Mouse (Mus musculus) layer of hippocampus, adult 18-20 months (tissue): ENCODE data around the gene Usp54. TPM values are rescaled to one million over a fixed set of nuclear protein-coding genes. Genes with fewer than 3 reads are reported as not detected.

Experiments used
- DNase-seq, 2 experiments: peaks; one replicate each; pipeline ENCODE4 v3.0.0; 2022; ENCODE audit warnings: low spot score in 2 of 2
- long read RNA-seq: library from polyadenylated mRNA; stranded (forward); transcript quantifications from one replicate; pipeline ENCODE4 v2.0.0, GENCODE M21; 2021
- total RNA-seq, 2 experiments: library from RNA; stranded (reverse); gene quantifications; 2 replicates each; pipeline ENCODE4 v1.2.3; 2021

The Usp54 gene
- 10 to 100 TPM; 58.7 to 59.4 TPM for total RNA-seq
- long read RNA-seq, full-length matches to known transcripts, result 2 of 29 reads
- long read RNA-seq, partial matches to known transcripts, result 7 of 29 reads
- long read RNA-seq, other reads (novel, unspliced or antisense), result 20 of 29 reads

DNA sequence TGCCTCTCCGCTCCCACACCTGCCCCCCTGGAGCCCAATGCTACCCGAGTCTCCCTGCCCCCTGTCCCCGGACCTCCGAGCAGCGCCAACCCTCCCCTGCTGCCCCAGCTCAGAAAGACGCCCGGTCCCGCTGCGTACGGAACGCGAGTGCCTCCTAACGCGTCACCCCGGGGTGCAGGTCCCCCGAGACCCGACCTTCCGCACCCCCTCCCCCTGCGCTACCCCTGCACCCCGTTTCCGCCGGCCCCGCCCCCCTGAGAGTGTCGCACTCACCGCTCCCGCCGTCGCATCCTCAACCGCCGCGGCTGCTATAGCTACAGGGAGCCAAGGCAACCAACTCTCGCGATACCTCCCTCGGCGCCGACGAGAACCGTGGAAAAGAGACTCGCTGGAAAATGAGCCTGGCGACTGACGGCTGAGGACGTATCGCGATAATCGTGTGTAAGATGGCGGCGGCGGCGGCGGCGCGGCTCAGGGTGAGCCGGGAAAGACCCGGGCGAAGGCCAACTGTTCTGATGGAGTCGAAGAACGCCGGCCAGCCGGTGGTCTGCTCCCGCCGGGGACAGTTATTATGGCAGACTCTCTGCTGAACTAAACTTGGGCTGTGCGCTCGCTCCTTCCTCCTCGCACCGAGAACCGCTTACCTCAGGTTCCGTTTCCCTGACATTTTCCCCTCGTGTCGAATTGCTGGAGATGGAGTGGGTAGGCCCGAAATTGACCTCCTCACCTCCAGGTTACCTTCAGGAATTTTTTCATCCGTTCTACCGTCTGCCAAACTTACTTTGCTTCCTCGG, at the start of gene Usp54:
Gene Usp54 (minus strand): TSS at position 420 of the 794 bp plus-strand sequence.
- DNase-seq, result peak; percentile 95 to 98

DNA sequence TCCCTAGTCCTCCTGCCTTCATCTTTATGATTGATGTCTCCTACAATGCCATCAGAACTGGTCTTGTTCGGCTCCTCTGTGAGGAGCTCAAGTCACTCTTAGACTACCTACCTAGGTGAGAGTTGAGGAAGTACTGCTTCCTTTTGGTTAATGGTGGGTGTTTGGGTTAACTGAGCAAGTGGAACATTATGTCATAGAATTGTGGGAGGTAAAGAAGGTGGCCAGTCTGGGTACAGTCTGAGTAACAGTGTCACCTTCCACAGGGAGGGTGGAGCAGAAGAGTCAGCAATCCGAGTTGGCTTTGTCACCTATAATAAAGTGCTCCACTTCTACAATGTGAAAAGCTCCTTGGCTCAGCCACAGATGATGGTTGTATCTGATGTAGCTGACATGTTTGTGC, 48.1 kb upstream of the Usp54 start:
- no peak for DNase-seq

DNA sequence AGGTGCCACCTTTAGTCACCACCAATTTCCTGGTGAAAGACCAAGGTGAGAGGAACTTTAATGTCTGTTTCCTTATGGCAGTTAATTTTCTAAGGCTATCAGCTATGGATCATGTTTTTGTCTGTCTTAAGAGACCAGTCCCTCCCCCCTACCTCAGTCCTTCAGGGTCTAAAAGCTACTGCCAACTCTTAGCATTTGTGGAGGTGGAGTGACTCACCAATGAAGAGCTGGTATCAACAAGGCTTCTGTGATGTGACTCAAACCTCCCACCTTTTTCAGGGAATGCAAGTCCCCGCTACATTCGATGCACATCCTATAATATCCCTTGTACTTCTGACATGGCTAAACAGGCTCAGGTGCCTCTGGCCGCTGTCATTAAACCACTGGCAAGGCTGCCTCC, 45.7 kb upstream of the Usp54 start:
- DNase-seq, result peak in 1 of 2 experiments; percentile 49

DNA sequence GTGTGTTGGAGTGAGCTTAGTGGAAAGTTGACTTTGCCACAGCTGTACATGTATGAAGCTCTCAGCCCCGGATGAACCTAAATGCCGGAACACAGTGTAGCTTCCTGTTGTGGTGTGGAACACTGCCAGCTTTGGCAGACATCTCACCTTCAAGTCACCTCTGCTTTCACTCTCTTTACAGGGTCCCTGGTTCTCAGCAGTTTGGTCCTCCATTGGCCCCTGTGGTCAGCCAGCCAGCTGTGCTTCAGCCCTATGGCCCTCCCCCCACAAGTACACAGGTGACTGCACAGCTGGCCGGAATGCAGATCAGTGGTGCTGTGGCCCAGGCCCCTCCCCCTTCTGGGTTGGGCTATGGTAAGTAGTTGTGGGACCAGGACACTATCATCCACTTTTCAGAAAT, 41.6 kb upstream of the Usp54 start:
- DNase-seq, result no peak

DNA sequence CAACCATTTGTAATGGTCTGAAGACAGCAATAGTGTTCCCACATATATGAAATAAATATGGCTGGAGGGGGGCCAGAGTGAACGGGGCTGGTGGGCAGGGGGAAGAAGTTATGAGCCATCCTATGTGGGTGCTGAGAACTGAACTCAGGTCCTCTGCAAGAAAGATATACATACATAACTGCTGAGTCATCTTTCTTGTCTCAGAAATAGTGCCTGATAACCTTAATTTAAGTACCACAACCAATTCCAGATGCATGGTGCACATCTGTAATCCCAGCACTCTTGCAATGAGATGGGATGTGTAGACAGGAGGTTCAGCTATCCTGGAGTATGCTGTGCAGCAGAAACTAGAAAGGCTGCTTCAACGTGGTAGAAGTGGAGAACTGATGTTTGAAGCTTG, 40.9 kb upstream of the Usp54 start:
- DNase-seq, result no peak

DNA sequence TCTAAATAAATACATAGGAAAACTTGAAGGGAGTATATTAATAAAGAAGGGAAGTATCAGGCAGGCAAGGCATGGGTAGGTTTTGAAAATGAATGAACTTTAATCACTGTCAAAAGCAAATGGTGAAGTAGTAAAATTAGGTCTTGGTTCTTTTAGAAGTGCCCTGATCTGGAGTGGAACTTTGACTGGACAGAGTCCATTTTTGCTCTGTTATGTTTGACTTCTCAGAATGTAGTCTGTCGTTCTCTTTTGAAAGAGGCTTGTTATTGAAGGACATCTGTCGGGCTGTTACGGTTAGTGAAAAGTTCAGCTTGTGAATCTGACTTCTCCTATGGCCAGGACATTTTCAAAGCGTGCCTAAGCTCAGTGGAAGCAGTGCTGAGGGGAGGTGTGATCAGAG, 37.0 kb upstream of the Usp54 start:
- no peak for DNase-seq

DNA sequence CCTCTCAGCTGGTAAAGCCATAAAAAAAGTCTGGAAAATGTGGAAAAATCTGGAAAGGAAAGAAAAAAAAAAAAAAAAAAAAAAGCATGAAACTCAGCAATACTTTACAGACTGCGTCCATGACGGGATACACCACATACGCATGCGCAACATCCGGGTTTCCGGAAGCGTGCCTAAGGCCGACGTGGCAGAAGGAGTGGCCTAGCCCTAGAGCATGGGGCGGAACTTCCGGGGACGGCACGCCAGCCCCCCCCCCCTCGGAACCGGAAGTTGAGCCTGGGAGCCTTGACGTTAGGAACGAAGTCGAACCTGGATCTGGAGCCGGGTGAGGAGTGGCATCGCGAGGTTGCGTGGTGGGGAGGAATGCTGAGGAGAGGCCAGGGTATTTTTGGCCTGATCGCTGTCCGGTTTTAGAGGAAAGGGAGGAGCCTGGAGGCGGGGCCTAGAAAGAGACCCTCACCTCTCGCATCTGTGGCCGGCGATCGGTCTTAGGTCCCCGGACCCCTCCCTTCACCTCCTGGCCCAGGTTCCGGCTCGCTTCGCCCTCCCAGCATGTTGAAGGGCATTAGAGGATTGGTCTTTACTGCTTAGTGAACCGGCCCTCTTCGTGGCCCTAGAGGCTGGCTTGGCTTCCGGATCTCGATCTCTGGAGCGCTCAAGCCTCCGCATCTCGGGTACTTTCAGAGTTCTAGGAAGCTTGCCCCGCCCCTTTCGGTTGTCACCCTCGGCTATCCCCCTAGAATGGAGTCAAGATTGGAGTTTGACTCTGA, 33.4 kb upstream of the Usp54 start, which contains the start of gene Sec24c:
Gene Sec24c (plus strand): TSS at position 245 of the 770 bp plus-strand sequence.
- peak; percentile 93 to 96 for DNase-seq

DNA sequence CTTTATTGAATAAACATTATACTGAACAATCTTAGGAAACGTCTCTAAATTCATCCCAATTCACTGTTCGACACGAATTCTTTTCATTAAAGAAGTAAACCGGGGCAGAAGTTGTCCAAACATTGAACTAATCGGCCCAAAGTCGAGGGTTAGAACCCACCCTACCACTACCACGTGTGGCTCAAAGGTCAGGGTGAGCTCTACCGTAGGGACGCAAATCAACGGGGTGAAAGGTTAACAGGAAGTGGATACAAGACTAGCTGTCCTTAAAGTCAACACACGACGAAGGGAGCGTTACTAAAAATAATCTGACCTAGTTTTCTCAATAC, 32.8 kb upstream of the Usp54 start:
- DNase-seq, result no peak

DNA sequence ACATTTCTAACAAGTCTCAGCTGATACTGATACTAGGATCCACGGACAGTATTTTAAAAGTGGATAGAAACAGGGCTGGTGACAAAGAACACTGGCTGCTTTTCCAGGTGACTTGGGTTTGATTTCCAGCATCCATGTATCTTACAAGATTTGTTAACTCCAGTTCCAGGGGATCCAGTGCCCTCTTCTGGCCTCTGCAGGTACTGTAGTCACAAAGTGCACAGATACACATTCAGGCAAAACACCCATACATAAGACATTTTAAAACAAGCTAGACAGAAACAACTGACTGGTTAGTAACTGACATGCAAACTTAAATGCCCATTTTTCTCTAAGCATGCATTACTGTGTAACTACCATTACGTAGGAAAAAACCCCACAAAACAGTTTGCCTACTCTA, 32.1 kb upstream of the Usp54 start:
- DNase-seq, result peak in 1 of 2 experiments; percentile 35

DNA sequence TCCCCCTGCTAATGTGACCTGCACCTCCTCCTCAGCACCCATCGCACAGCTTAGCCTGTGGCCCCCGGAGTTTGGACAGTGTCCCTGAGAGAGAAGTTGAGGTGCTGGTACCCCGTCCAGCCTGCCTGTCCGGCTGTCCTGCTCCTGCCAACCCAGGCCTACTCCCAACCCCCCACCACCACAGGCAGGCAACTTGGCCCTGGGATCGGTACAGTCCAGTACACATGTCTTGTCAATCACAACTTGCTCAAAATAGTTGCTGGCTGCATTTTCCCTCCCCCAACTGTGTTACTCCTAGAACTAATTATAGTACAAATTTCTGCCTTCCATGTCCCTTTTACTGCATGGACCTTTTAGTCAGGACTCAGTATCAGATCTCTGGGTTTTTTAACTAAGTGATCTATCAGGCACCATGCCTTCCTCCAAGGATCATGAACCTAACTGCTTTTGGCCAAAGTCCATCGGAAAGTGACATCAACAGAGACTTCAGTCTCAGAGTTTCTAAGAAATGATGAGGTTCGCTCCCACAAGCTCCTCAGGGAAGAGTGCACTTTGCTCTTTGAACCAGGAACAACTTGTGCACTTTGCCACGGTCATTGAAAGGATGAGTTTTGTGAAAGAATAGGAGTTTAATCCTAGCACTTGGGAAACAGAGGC, 27.4 kb upstream of the Usp54 start, which contains the start of gene Synpo2l:
Gene Synpo2l (minus strand): TSS at position 201 of the 657 bp plus-strand sequence.
- DNase-seq, result no peak

DNA sequence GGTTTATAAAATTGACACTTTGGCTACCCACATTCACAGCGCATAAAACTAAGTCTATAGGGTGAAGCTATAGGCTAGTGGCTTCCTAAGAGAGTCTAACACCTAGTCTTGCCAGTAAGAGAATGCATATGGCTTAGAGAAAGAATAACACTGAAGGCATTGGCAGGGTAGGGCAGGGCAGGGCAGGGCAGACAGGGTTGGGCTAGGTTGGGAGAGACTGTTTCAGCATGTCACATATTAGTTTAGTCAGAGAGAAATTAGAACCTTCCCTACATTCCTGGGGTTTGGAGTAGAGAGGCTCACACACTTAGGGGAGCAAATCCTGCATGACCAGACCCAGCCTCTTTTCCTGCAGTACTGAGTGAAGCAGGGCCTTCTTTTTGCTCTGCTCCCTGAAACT, 26.6 kb upstream of the Usp54 start:
- DNase-seq, result no peak

DNA sequence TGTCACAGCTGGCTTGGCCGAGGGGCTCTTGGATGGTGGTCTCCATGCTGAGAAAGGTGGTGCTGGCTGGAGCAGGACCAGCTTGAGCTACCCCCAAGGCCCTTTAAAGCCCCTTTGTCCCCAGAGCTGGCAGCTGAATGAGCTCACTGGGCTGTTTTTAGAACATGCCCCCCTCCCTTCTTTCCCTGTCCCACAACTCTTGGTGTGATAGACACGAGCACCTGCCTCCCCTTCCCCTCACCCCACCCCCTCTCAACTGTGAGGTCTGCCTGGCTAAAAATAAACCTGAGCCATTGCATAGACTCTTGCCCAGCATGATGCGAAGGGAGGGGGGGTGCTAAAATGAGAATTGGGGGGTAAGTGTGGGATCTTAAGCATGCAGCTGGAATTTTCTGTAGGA, 23.6 kb upstream of the Usp54 start:
- no peak for DNase-seq

DNA sequence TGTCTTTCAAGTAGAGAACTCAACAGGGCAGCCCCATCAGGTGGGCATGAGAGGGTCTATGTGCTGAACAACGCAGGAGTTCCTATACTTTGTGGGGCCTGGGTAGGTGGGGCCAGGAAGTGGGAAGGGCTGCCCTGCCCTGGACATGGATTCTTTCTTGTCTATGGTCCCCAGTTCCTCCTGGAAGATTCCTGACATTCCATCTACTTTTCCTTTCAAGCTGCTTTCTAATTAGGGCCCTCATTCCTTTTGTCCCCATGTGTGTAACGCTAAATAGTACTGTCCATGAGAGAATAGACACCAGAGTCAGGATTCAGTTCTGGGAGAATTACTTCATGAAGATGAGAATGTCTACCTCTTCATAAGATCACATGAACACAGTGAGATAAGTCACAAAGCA, 22.7 kb upstream of the Usp54 start:
- no peak for DNase-seq

DNA sequence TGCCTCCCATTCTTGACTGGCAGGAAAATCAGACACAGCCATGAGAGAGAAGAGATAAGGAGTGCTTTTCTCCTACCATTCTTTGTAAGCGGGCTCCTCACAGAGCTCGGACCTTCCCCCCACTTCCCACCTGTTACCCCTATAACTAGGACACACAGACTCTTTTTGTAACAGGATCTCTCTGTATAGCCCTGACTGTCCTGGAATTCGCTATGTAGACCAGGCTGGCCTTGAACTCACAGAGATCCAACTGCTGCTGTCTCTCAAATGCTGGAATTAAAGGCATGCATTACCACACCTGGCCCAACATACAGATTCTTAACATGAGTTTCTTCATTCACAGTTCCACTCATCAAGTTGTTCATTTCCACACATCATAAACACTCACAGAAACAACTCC, 21.9 kb upstream of the Usp54 start:
- DNase-seq, result no peak

DNA sequence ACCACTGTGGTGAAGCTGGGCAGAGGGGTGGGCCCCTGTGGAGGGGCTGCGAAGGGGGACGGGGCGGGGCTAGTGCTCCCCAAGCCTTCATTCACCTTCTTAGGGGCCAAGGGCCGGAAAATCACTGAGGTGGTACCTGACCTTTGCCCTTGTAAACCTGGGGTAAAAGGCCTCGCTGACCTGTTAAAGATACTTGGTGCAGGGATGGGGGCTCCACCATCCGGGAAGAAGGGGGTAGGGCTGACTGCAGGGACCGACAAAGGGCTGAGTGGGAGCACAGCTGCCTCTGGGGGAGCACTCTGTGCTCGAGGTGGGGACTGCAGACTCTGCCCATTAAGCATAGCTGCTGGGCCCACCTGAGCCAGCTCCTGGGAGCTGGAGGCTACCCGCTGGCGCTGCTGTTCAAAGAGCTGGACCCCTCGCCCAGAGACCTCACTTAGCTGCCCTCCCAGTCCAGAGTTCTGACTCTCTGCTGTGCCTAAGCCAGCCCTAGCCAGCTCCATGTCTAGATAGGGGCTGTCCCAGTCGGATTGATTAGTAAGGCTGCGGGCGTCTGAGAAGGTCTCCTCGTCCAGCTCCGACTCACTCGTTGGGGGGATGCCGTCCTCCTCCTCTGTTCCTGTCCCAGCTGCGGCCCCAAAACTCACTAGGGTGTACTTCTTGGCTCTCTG, 20.9 kb upstream of the Usp54 start:
- peak in 1 of 2 experiments; percentile 17 for DNase-seq

DNA sequence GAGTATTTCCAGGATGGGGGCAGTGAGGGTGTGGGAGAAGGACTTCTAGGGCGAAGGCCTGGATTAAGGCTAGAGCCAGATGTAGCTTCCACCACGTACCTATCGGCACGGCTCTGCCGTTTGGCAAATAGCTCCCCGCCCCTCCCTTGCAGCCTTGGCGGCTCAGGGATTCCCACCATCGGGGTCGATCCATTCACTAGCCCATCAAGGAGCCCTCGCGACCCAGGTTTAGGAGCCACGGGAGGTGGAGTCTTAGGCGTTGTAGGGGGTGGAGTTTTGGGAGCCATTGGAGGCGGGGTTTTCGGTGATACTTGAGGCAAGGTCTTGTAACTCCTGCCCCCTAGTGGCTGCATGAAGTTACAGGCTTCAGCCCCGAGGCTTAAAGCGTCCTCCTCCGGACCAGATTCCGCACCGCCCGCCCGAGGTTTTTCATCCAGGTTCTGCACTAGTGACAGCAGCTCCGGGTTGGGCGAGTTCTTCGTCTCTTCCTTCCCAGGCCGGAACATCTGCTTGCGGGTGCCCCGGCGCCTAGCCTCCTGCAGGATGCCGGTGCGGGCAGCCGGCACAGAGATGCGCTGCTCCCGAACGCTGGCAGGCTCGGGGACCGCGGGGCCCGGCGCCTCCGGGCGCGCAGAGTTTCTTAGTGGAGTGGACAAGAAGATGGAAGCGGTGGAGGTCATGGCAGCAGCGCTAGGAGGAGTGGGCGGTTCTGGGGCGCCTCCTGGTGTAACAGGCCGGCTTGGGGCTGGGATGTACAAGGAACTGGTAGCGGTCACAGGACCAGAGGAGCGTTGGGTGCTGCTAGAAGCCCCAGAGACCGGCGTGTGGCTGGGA, 20.2 kb upstream of the Usp54 start:
- DNase-seq, result peak; percentile 93 to 98

DNA sequence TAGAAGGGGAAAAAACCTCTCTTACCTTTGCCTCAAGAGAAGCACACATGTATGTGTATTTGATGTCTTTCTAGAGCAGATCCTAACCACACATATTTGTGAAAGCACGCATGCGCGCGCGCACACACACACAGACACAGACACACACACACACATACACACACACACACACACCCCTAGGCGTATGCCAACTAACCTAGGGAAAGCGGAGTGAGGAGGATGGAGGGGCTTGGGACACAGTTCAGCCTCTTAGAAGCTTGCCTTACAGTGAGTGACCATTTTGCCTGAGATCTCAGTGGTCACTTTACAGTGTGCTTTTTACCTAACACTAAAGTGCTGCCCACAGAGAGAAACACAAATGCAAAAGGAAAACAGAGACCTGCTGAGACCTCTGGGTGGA, 18.8 kb upstream of the Usp54 start:
- DNase-seq, result no peak

DNA sequence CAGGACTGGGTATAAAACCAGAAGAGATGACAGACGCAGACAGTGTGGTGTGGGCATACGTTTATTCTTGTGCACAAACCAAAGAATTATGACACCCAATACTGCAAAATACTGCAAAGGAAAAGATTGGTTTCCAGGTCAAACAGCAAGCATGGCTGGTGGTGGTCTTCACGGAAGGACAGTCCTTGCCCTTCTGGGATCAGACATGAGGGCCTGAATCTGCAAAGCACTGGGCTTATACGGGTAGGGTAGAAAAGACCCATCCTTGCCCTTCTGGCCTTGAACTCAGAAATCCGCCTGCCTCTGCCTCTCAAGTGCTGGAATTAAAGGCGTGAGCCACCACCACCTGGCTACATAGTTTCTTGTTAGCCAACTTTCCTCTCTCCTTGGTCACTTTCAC, 18.0 kb upstream of the Usp54 start:
- DNase-seq, result no peak

DNA sequence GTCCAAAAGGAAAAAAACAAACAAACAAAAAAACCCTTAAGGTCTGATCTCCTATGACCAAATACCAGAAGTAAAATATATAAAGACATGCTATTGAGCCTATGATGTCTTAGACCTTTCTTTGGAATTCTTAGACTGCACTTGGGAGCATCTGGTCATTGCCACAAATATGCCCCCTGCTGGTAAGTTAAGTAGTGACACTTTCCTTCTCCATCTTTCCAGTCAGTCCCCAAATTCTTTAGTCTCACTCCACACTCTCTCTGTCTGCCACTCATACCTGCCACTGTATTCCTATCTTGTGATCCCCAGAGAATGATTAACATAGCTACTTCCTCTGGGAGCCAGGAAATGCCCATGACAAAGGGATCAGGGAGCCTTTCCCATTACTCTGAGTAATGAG, 17.5 kb upstream of the Usp54 start:
- peak in 1 of 2 experiments; percentile 77 for DNase-seq

DNA sequence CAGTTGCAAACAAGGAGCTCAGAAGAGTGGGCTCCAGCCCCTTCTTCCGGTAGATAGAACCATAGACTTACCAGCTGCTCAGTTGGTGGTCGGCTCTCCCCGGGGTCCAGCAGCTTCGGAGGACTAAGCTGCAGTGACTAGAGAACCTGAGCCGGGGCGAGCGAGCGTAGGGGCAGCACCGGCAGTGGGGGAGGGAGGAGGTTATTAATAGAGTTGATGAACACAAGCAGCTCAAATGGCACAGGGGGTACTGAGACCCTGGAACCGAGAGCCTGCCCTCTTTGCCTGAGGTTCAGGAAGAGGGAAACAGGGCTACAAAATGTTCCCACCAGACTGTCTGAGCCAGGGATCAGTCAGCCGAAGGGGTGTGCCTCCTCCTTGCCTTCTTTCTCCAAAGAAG, 15.5 kb upstream of the Usp54 start, which contains the start of gene Myoz1:
Gene Myoz1 (minus strand): TSS at position 180 of the 400 bp plus-strand sequence.
- no peak for DNase-seq
